Mouse (Mus musculus) midbrain, embryonic 15.5 days (tissue): ENCODE measurements at regions not wholly inside any gene's neighbourhood (a gene's known extent, or its start where the extent isn't known, plus 50 kb on each side); places are given as distances from the start of the nearest gene placed in this dataset.

ENCODE experiments used
- ATAC-seq: fragments of 200-750 bp; cut with Nextera tagmentation; replicated peaks from 2 replicates; pipeline ENCODE4 v1.8.0; 2017; ENCODE audit warnings: moderate TSS enrichment
- H3K27ac ChIP-seq: fragments of 300-500 bp; sonication (generic); 2 replicates; pipeline ENCODE4 v1.5.1; 2015; ENCODE audit warnings: mild to moderate bottlenecking, inconsistent platforms
- H3K27me3 ChIP-seq: fragments of 300-500 bp; sonication (generic); replicated peaks from 2 replicates; pipeline ENCODE4 v1.6.1; 2015; ENCODE audit warnings: inconsistent platforms
- H3K36me3 ChIP-seq: fragments of 300-500 bp; sonication (generic); replicated peaks from 2 replicates; pipeline ENCODE4 v1.6.1; 2015; ENCODE audit warnings: inconsistent platforms
- H3K4me1 ChIP-seq: fragments of 300-500 bp; sonication (generic); 2 replicates; pipeline ENCODE4 v1.6.1; 2015; ENCODE audit warnings: inconsistent platforms
- H3K4me2 ChIP-seq: fragments of 300-500 bp; sonication (generic); 2 replicates; pipeline ENCODE4 v1.6.1; 2015; ENCODE audit warnings: inconsistent platforms, mild to moderate bottlenecking, moderate library complexity
- H3K4me3 ChIP-seq: fragments of 300-500 bp; sonication (generic); 2 replicates; pipeline ENCODE4 v1.5.1; 2015; ENCODE audit warnings: mild to moderate bottlenecking, inconsistent platforms
- H3K9ac ChIP-seq: fragments of 300-500 bp; sonication (generic); 2 replicates; pipeline ENCODE4 v1.6.1; 2015; ENCODE audit warnings: mild to moderate bottlenecking, inconsistent platforms
- H3K9me3 ChIP-seq: fragments of 300-500 bp; sonication (generic); 2 replicates; pipeline ENCODE4 v1.6.1; 2016; ENCODE audit warnings: inconsistent platforms
- WGBS: fragments of 180-500 bp; shearing (Covaris S2); methylation state at CpG from one replicate; pipeline ENCODE4 v1.1.7; 2015; ENCODE audit warnings: mixed read lengths; 5-methylcytosine and 5-hydroxymethylcytosine counted together

DNA sequence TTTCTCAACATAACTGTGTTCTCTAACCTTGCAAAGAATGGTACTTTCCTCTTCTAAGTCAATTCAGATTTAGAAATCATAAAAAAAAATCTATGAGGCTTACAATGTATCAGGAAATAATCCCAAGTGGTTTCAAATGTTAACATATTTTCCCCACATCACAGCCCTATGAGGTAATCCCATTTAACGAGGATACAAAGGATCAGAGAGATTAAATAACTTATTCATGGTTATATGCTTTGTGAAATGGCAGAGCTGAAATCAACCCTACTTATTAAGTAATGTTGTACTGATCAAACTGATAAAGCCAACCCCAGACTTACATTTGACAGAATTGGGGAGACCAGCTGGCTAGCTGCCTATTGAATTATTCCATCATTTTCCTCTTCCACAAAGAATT lies 614.4 kb downstream of the Ntrk3 start:
- no peak overlapping the region for H3K4me3 ChIP-seq
- 65% methylated on average over 1 of the region's 1 CpGs for WGBS
- H3K9me3 ChIP-seq: no peaks in the 10 kb centered on the region
- no peaks in the 10 kb centered on the region for H3K36me3 ChIP-seq
- no peak for ATAC-seq
- H3K9ac ChIP-seq: no peak overlapping the region
- no peak overlapping the region for H3K4me2 ChIP-seq
- H3K4me1 ChIP-seq: no peaks in the 10 kb centered on the region
- no peak overlapping the region for H3K27ac ChIP-seq
- H3K27me3 ChIP-seq: no peaks in the 10 kb centered on the region

- H3K36me3 ChIP-seq: no peaks in the 10 kb centered on the region
- H3K4me2 ChIP-seq: no peak overlapping the region
- no peaks in the 10 kb centered on the region for H3K4me1 ChIP-seq
- H3K27ac ChIP-seq: no peak overlapping the region
- no peak overlapping the region for H3K4me3 ChIP-seq
- 0 out of 2 replicates have a peak, but pooled peaks cover 2% of the 10 kb centered on the region for H3K9me3 ChIP-seq
- WGBS: 89% methylated on average over 5 of the region's 5 CpGs
- no peak for ATAC-seq
- H3K27me3 ChIP-seq: no peaks in the 10 kb centered on the region
- H3K9ac ChIP-seq: no peak overlapping the region
These were observed 616.7 kb downstream of the Ntrk3 start for GRCm38 (mm10) chr7:78121151-78121486.

DNA sequence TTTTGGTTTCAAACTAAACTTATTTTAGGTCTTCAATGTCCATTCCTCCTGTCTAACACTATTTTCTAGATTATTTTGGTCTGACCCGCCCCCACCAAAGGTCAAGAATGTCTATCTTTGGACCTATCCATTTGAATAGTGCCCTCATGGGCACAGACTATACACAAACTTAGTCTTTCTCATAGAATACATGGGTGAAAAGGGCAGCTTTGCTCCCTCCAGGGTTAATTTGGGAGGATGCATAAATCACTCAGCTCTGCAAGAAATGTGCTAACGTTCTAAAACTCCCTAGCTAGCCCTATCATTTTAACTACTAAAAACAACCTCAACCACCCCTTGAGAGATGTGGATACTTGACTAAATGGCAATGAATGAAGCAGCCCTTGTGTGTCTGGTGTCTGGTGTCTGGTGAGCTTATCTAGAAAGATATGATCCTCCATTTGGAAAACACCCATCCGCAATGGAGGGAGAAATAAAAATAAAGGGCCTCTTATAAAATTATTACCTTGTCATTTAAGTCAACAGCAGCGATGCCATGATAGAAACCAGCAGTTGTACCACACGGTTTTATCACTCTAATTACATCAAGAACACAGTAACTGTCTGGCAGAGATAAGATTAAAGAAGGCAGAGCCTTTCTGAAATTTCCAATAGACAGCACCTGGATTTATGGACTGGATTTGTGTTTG lies 617.2 kb downstream of the Ntrk3 start:
- Histone ChIP-seq H3K27ac (no peak overlapping the region), H3K4me3 (no peak overlapping the region), H3K36me3 (no peaks in the 10 kb centered on the region), H3K9me3 (0 out of 2 replicates have a peak, but pooled peaks cover 2% of the 10 kb centered on the region), H3K4me2 (no peak overlapping the region), H3K9ac (no peak overlapping the region), H3K4me1 (no peaks in the 10 kb centered on the region), H3K27me3 (no peaks in the 10 kb centered on the region)
- WGBS: 81% methylated on average over 5 of the region's 5 CpGs
- ATAC-seq: no peak

GRCm38 (mm10) chr7:78119809-78120208 lies 618.0 kb downstream of the Ntrk3 start:
- H3K9me3 ChIP-seq: 0 out of 2 replicates have a peak, but pooled peaks cover 2% of the 10 kb centered on the region
- no peak for ATAC-seq
- H3K4me3 ChIP-seq: no peak overlapping the region
- no peaks in the 10 kb centered on the region for H3K36me3 ChIP-seq
- no peak overlapping the region for H3K27ac ChIP-seq
- no peak overlapping the region for H3K4me2 ChIP-seq
- H3K9ac ChIP-seq: no peak overlapping the region
- no peaks in the 10 kb centered on the region for H3K4me1 ChIP-seq
- H3K27me3 ChIP-seq: no peaks in the 10 kb centered on the region
- WGBS: 87% methylated on average over 1 of the region's 1 CpGs

DNA sequence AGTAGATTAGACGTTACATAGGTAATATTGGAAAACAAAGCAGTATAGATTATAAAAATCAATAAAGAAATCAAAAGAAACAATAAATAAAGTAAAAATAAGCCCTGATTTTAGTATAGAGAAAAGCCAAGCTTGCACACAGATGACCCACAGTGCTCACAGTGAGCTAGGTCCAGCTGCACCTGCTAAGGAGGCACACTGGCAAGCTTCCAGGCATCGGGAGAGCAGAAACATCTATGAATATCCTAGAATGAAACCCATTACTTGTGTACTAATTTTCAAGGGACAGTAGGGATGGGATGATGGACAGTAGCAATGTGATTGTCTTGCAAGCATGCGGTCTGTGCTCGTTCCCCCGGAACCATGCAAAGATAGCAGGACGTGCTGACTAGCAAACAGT lies 626.5 kb downstream of the Ntrk3 start:
- no peaks in the 10 kb centered on the region for H3K9me3 ChIP-seq
- no peaks in the 10 kb centered on the region for H3K27me3 ChIP-seq
- H3K4me3 ChIP-seq: no peak overlapping the region
- no peak overlapping the region for H3K27ac ChIP-seq
- no peak overlapping the region for H3K9ac ChIP-seq
- no peaks in the 10 kb centered on the region for H3K36me3 ChIP-seq
- ATAC-seq: no peak
- no peaks in the 10 kb centered on the region for H3K4me1 ChIP-seq
- no peak overlapping the region for H3K4me2 ChIP-seq
- WGBS: 70% methylated on average over 6 of the region's 6 CpGs

DNA sequence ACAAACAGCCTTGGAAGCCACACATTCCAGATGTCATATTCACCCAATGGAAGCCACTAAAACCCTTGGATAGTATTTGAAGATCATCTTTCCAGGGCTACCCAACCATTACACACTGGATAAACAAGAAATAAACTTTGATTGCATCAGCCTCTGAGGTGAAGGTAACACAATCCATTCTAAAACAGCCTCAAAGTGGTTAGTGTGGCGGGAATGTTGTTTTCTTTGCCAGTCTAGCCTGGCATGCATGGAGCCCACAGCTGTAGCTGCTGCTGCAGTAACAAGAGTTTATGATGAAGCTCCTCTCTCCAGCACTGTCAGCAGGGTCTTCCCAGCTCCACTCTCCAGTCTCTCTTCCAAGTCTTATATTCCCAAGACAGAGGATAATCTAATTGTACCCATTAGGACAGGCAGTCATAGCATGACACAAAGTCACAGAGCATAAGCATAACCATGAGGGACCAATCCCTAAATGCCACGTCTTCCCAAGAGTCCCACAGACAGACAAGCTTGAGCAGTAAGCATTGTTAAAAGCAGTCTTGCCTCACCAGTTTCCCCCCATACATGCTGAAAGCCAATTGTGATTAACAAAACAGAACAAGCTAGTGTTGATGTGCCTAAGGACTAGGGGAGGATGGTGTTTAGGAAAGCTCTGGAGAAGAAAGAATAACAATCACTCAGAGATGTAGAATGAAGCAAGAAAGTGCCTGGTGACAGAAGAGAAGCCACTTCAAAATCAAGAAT lies 634.1 kb downstream of the Ntrk3 start:
- Histone ChIP-seq H3K4me2 (no peak overlapping the region), H3K4me3 (no peak overlapping the region), H3K27ac (no peak overlapping the region), H3K36me3 (no peaks in the 10 kb centered on the region), H3K9me3 (no peaks in the 10 kb centered on the region), H3K4me1 (no peaks in the 10 kb centered on the region), H3K9ac (no peak overlapping the region), H3K27me3 (peaks cover 7% of the 10 kb centered on the region; the same call in 1 of the 2 replicates)
- 59% methylated on average over 2 of the region's 2 CpGs for WGBS
- ATAC-seq: no peak

- ATAC-seq: no peak
- no peak overlapping the region for H3K4me3 ChIP-seq
- no peak overlapping the region for H3K27ac ChIP-seq
- no peaks in the 10 kb centered on the region for H3K9me3 ChIP-seq
- H3K4me2 ChIP-seq: no peak overlapping the region
- H3K36me3 ChIP-seq: no peaks in the 10 kb centered on the region
- H3K4me1 ChIP-seq: no peaks in the 10 kb centered on the region
- WGBS: 87% methylated on average over 3 of the region's 3 CpGs
- H3K27me3 ChIP-seq: peaks cover 7% of the 10 kb centered on the region; the same call in 1 of the 2 replicates
- no peak overlapping the region for H3K9ac ChIP-seq
These were observed 635.4 kb downstream of the Ntrk3 start for GRCm38 (mm10) chr7:78102396-78102795.

DNA sequence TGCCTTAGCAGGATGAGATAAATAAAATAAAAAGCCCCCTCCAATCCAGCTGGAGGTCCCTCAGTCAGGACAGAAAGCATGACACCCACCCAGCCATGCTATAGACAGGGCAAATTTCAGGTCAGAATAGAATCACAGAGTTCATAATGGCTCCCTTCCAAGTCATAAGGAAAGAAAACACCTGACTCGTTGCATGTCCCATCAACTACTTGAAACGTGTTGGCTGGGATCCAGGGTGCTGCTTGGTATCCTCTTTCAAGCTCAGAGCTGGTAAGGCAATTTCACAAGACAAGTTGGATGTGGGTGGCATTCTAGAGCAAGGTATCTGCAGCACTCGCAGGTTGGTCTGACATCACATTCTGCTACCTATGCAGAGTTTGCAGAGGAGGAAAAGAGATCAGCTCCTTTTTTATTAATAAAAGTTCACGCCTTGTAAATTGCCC lies 651.2 kb downstream of the Ntrk3 start:
- no peak overlapping the region for H3K27ac ChIP-seq
- no peak overlapping the region for H3K4me3 ChIP-seq
- no peak for ATAC-seq
- no peaks in the 10 kb centered on the region for H3K9me3 ChIP-seq
- H3K27me3 ChIP-seq: no peaks in the 10 kb centered on the region
- no peak overlapping the region for H3K4me2 ChIP-seq
- H3K36me3 ChIP-seq: no peaks in the 10 kb centered on the region
- WGBS: 67% methylated on average over 4 of the region's 4 CpGs
- H3K9ac ChIP-seq: no peak overlapping the region
- no peaks in the 10 kb centered on the region for H3K4me1 ChIP-seq

GRCm38 (mm10) chr7:78085783-78086565 lies 651.8 kb downstream of the Ntrk3 start:
- H3K27ac ChIP-seq: no peak overlapping the region
- no peaks in the 10 kb centered on the region for H3K27me3 ChIP-seq
- 43% methylated on average over 11 of the region's 11 CpGs for WGBS
- H3K9ac ChIP-seq: no peak overlapping the region
- H3K4me2 ChIP-seq: no peak overlapping the region
- ATAC-seq: no peak
- H3K9me3 ChIP-seq: no peaks in the 10 kb centered on the region
- no peaks in the 10 kb centered on the region for H3K4me1 ChIP-seq
- H3K4me3 ChIP-seq: no peak overlapping the region
- H3K36me3 ChIP-seq: no peaks in the 10 kb centered on the region

DNA sequence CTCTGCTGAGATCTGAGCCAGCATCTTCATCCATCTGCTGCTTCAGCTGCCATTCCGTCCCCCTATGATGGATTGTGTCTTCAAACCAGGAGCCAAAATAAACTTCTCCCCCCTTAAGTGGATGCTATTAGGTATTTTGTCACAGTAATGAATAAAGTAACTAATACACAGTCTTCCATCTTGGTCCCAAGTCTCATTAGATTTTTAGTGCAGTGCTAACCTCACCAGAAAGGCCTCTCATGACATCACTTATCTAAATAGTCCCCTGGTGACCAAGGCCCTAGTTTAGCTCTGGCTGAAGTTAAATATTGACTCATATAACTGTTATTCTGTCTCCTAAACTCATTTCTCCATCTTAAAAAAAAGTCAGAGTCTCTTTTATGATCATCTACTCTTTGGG lies 658.1 kb downstream of the Ntrk3 start:
- no peak overlapping the region for H3K9ac ChIP-seq
- no peak for ATAC-seq
- H3K27ac ChIP-seq: no peak overlapping the region
- H3K36me3 ChIP-seq: no peaks in the 10 kb centered on the region
- no peaks in the 10 kb centered on the region for H3K4me1 ChIP-seq
- H3K4me2 ChIP-seq: no peak overlapping the region
- H3K4me3 ChIP-seq: no peak overlapping the region
- no peaks in the 10 kb centered on the region for H3K27me3 ChIP-seq
- H3K9me3 ChIP-seq: no peaks in the 10 kb centered on the region
- 87% methylated on average over 1 of the region's 1 CpGs for WGBS

GRCm38 (mm10) chr7:78071131-78071530 lies 666.7 kb downstream of the Ntrk3 start:
- H3K4me1 ChIP-seq: no peaks in the 10 kb centered on the region
- no peak overlapping the region for H3K9ac ChIP-seq
- H3K27ac ChIP-seq: no peak overlapping the region
- 77% methylated on average over 7 of the region's 7 CpGs for WGBS
- no peak overlapping the region for H3K4me2 ChIP-seq
- H3K4me3 ChIP-seq: no peak overlapping the region
- H3K9me3 ChIP-seq: no peaks in the 10 kb centered on the region
- ATAC-seq: no peak
- no peaks in the 10 kb centered on the region for H3K36me3 ChIP-seq
- no peaks in the 10 kb centered on the region for H3K27me3 ChIP-seq

DNA sequence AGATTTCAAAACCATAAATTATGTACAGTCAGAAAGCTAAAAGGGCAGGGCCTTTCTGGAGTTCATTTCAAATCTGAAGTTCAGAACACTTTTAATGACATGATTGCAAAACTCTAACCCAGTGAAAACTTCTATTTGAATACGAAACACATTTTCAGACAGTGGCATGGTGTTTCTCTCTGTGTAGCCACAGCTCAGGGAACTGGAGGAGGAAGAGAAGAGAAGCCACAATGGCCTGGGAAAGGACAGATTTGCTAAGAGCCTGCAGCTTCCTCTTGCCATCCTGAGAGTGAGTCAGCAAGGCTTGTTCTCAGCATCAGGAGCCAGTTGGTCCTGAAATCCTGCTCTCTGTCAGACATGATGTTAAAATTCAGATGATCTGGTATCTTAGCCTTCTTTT lies 676.2 kb downstream of the Ntrk3 start:
- H3K9ac ChIP-seq: no peak overlapping the region
- H3K4me3 ChIP-seq: no peak overlapping the region
- no peak overlapping the region for H3K27ac ChIP-seq
- H3K4me2 ChIP-seq: no peak overlapping the region
- no peaks in the 10 kb centered on the region for H3K4me1 ChIP-seq
- H3K9me3 ChIP-seq: no peaks in the 10 kb centered on the region
- 77% methylated on average over 1 of the region's 1 CpGs for WGBS
- no peaks in the 10 kb centered on the region for H3K36me3 ChIP-seq
- H3K27me3 ChIP-seq: no peaks in the 10 kb centered on the region
- ATAC-seq: no peak
